Mouse (Mus musculus): Measurements from ENCODE around the gene Arrb2.

DNA sequence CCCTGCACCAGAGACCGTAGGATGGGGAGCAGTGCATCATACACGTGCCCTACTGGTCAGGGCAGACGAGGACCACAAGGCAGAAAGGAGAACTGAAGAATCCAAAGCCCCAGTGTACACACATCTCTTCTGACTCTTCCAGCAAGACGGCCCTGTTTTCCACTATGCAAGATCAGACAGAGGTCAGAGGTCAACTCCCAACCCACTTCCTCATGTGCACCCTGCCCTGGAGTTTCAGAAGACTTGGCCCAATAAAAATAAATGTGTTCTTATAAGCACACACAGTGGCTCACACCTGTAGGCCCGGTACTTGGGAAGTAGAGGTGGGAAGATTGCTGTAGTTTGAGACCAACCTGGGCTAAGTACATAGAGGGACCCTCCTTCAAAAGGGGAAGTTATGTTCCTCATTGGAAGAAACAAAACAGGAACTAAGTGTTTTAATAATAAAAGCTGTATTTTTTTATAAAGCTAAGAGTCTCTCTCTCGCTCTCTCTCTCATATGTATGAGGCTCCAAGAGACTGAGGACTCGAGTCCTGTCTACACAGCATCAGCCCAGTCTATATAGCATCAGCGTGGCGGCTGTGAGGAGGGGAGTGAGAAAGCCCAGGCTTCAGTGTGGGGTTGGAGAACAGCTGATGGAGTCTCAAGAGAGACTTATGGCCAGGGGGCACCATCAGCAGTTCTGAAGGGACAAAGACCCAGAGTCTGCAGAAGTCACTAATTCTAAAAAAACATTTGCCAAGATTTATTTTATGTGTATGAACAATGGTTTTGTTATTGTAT lies 21.0 kb downstream of the Arrb2 start:
- no peak for TF ChIP-seq CTCF (IDR thresholded peaks at IDR 0.05; ENCODE audit: borderline replicate concordance, insufficient read depth, low read depth, low read length)
- no peak for TF ChIP-seq POLR2A (IDR thresholded peaks at IDR 0.05; ENCODE audit: borderline replicate concordance, insufficient read depth, low read length)

Data from cerebellum, adult 2 months (tissue).